Mouse (Mus musculus) neural tube, embryonic 11.5 days (tissue): ENCODE results near the gene Cdh13. TPM values are rescaled to one million over a fixed set of nuclear protein-coding genes. Genes with fewer than 3 reads are reported as not detected.

ENCODE experiments used
- ATAC-seq: fragments of 200-750 bp; cut with Nextera tagmentation; 2 replicates; pipeline ENCODE4 v1.8.0; 2017; ENCODE audit warnings: moderate number of reproducible peaks, mild to moderate bottlenecking, moderate TSS enrichment, moderate library complexity; ENCODE audit not compliant: insufficient read depth, low FRiP score, low TSS enrichment
- DNase-seq: peaks from one replicate; pipeline ENCODE4 v3.0.0-alpha.2; 2015; ENCODE audit warnings: low spot score
- H3K27ac ChIP-seq: fragments of 300-500 bp; sonication (generic); 2 replicates; pipeline ENCODE4 v1.5.1; 2014; ENCODE audit warnings: low read depth, mild to moderate bottlenecking, low read length
- H3K27me3 ChIP-seq: fragments of 300-500 bp; sonication (generic); 2 replicates; pipeline ENCODE4 v1.6.1; 2014; ENCODE audit warnings: mild to moderate bottlenecking, low read length, mixed read lengths; ENCODE audit not compliant: control insufficient read depth, insufficient read depth
- H3K36me3 ChIP-seq: fragments of 300-500 bp; sonication (generic); 2 replicates; pipeline ENCODE4 v1.6.1; 2014; ENCODE audit warnings: mild to moderate bottlenecking, low read length, moderate library complexity, mixed read lengths; ENCODE audit not compliant: control insufficient read depth, insufficient read depth
- H3K4me1 ChIP-seq: fragments of 300-500 bp; sonication (generic); 2 replicates; pipeline ENCODE4 v1.6.1; 2014; ENCODE audit warnings: low read length, mixed read lengths; ENCODE audit not compliant: control insufficient read depth, insufficient read depth
- H3K4me2 ChIP-seq: fragments of 300-500 bp; sonication (generic); 2 replicates; pipeline ENCODE4 v1.6.1; 2014; ENCODE audit warnings: low read depth, mild to moderate bottlenecking, moderate library complexity
- H3K4me3 ChIP-seq: fragments of 300-500 bp; sonication (generic); 2 replicates; pipeline ENCODE4 v1.5.1; 2014; ENCODE audit warnings: low read depth, low read length
- H3K9ac ChIP-seq: fragments of 300-500 bp; sonication (generic); 2 replicates; pipeline ENCODE4 v1.6.1; 2014; ENCODE audit warnings: mild to moderate bottlenecking, low read length
- H3K9me3 ChIP-seq: fragments of 300-500 bp; sonication (generic); 2 replicates; pipeline ENCODE4 v1.6.1; 2016; ENCODE audit warnings: low read length; ENCODE audit not compliant: control insufficient read depth
- WGBS: fragments of 180-500 bp; shearing (Covaris S2); extraction: QIAGEN DNeasy Blood & Tissue Kit; methylation state at CpG from one replicate; pipeline ENCODE4 v1.1.7; 2014; 5-methylcytosine and 5-hydroxymethylcytosine counted together
- polyA plus RNA-seq: library from polyadenylated mRNA; unstranded; fragments of >200 nt; fragmentation: Nextera tagmentation; extraction: Ambion mirVana; gene quantifications from 2 replicates; pipeline ENCODE4 v1.2.1, GENCODE M21; 2014

The Cdh13 gene
- polyA plus RNA-seq, 1 experiment from 2014 or later: 20.5 TPM

GRCm38 (mm10) chr8:118662001-118662829 is 378.7 kb downstream of the Cdh13 start:
- WGBS: 79% methylated on average over 8 of the region's 8 CpGs
- Histone ChIP-seq H3K9me3 (no peaks in the 10 kb centered on the region), H3K36me3 (no peaks in the 10 kb centered on the region), H3K9ac (no peak overlapping the region), H3K4me1 (no peaks in the 10 kb centered on the region), H3K27ac (no peak overlapping the region), H3K4me3 (no peak overlapping the region), H3K4me2 (no peak overlapping the region), H3K27me3 (no peaks in the 10 kb centered on the region)
- no peak for ATAC-seq
- DNase-seq: no peak

- no peaks in the 10 kb centered on the region for H3K27me3 ChIP-seq
- H3K4me1 ChIP-seq: no peaks in the 10 kb centered on the region
- H3K4me2 ChIP-seq: no peak overlapping the region
- H3K4me3 ChIP-seq: no peak overlapping the region
- H3K36me3 ChIP-seq: no peaks in the 10 kb centered on the region
- H3K9me3 ChIP-seq: no peaks in the 10 kb centered on the region
- H3K27ac ChIP-seq: no peak overlapping the region
- no peak for ATAC-seq
- 85% methylated on average over 5 of the region's 5 CpGs for WGBS
- no peak for DNase-seq
- H3K9ac ChIP-seq: no peak overlapping the region
Measured at GRCm38 (mm10) chr8:118665081-118665480, 381.5 kb downstream of the Cdh13 start.

- Histone ChIP-seq H3K9me3 (no peaks in the 10 kb centered on the region), H3K36me3 (no peaks in the 10 kb centered on the region), H3K27me3 (no peaks in the 10 kb centered on the region), H3K9ac (no peak overlapping the region), H3K4me2 (no peak overlapping the region), H3K4me1 (no peaks in the 10 kb centered on the region), H3K27ac (no peak overlapping the region), H3K4me3 (no peak overlapping the region)
- WGBS: 86% methylated on average over 4 of the region's 4 CpGs
- ATAC-seq: no peak
- no peak for DNase-seq
Measured at GRCm38 (mm10) chr8:118667736-118668135, 384.2 kb downstream of the Cdh13 start.

GRCm38 (mm10) chr8:118676233-118676632 is 392.7 kb downstream of the Cdh13 start:
- H3K9me3 ChIP-seq: no peaks in the 10 kb centered on the region
- no peak overlapping the region for H3K9ac ChIP-seq
- H3K27me3 ChIP-seq: no peaks in the 10 kb centered on the region
- WGBS: 92% methylated on average over 6 of the region's 6 CpGs
- H3K4me2 ChIP-seq: no peak overlapping the region
- ATAC-seq: no peak
- H3K36me3 ChIP-seq: no peaks in the 10 kb centered on the region
- no peak for DNase-seq
- no peak overlapping the region for H3K4me3 ChIP-seq
- H3K4me1 ChIP-seq: no peaks in the 10 kb centered on the region
- no peak overlapping the region for H3K27ac ChIP-seq

- Histone ChIP-seq H3K4me2 (no peak overlapping the region), H3K4me1 (no peaks in the 10 kb centered on the region), H3K4me3 (no peak overlapping the region), H3K27ac (no peak overlapping the region), H3K27me3 (no peaks in the 10 kb centered on the region), H3K9me3 (no peaks in the 10 kb centered on the region), H3K9ac (no peak overlapping the region), H3K36me3 (no peaks in the 10 kb centered on the region)
- no peak for ATAC-seq
- WGBS: 75% methylated on average over 9 of the region's 9 CpGs
- no peak for DNase-seq
Measured at GRCm38 (mm10) chr8:118679347-118679746, 395.8 kb downstream of the Cdh13 start.

GRCm38 (mm10) chr8:118683386-118683785 is 399.9 kb downstream of the Cdh13 start:
- H3K9ac ChIP-seq: no peak overlapping the region
- H3K9me3 ChIP-seq: no peaks in the 10 kb centered on the region
- WGBS: 71% methylated on average over 3 of the region's 3 CpGs
- H3K27me3 ChIP-seq: no peaks in the 10 kb centered on the region
- H3K36me3 ChIP-seq: no peaks in the 10 kb centered on the region
- H3K4me3 ChIP-seq: no peak overlapping the region
- no peak for DNase-seq
- no peak overlapping the region for H3K27ac ChIP-seq
- no peak for ATAC-seq
- H3K4me1 ChIP-seq: no peaks in the 10 kb centered on the region
- H3K4me2 ChIP-seq: no peak overlapping the region

- Histone ChIP-seq H3K4me3 (no peak overlapping the region), H3K36me3 (no peaks in the 10 kb centered on the region), H3K27me3 (no peaks in the 10 kb centered on the region), H3K9me3 (no peaks in the 10 kb centered on the region), H3K9ac (no peak overlapping the region), H3K4me1 (no peaks in the 10 kb centered on the region), H3K27ac (no peak overlapping the region), H3K4me2 (no peak overlapping the region)
- no peak for ATAC-seq
- no peak for DNase-seq
- WGBS: 94% methylated on average over 1 of the region's 1 CpGs
Measured at GRCm38 (mm10) chr8:118685863-118686262, 402.3 kb downstream of the Cdh13 start.

- no peak for ATAC-seq
- 18% methylated on average over 1 of the region's 1 CpGs for WGBS
- H3K27ac ChIP-seq: no peak overlapping the region
Measured at GRCm38 (mm10) chr8:118689849-118690248, 406.3 kb downstream of the Cdh13 start.

GRCm38 (mm10) chr8:118701312-118701880 is 417.9 kb downstream of the Cdh13 start:
- WGBS: 82% methylated on average over 22 of the region's 22 CpGs
- Histone ChIP-seq H3K4me3 (no peak overlapping the region), H3K4me2 (no peak overlapping the region), H3K27me3 (no peaks in the 10 kb centered on the region), H3K4me1 (no peaks in the 10 kb centered on the region), H3K9me3 (no peaks in the 10 kb centered on the region), H3K36me3 (no peaks in the 10 kb centered on the region), H3K9ac (no peak overlapping the region), H3K27ac (no peak overlapping the region)
- DNase-seq: no peak
- ATAC-seq: no peak

More at GRCm38 (mm10) chr8:118689849-118690248, 406.3 kb downstream of the Cdh13 start:
- Histone ChIP-seq H3K4me3 (no peak overlapping the region), H3K36me3 (no peaks in the 10 kb centered on the region), H3K27me3 (no peaks in the 10 kb centered on the region), H3K4me2 (no peak overlapping the region), H3K4me1 (no peaks in the 10 kb centered on the region), H3K9me3 (no peaks in the 10 kb centered on the region), H3K9ac (no peak overlapping the region)
- no peak for DNase-seq
